Mouse (Mus musculus): ENCODE measurements around the gene Phf5a.

DNA sequence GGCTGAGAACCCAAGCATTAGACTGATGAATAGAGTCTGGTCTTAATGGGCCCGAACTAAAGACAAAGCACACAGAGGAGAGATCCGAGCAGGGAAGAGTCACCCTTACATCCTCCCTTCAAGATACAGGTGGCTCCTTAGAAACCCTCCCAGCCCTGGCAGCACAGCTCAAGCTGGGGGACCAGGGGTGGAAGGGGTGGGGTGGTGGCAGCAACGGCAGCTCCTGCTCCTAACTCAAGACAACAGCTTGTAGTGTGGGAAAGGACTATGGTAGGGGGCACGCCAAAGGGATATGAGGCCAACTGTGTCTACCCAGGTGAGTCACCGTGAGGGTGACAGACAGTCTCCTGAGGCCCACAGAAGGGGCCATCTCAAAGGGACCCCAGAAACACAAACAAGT is 23.9 kb downstream of the Phf5a start:
- TF ChIP-seq CTCF (IDR thresholded peaks at IDR 0.05; ENCODE audit: borderline replicate concordance, insufficient read depth, low read depth, low read length) (no peak), POLR2A (IDR thresholded peaks at IDR 0.05; ENCODE audit: borderline replicate concordance, insufficient read depth, low read length) (no peak)

Measured in cerebellum, adult 2 months (tissue).